Mouse (Mus musculus) limb, embryonic 15.5 days (tissue): ENCODE results near the gene Pebp1. TPM values are rescaled to one million over a fixed set of nuclear protein-coding genes. Genes with fewer than 3 reads are reported as not detected.

ENCODE experiments used
- ATAC-seq: fragments of 200-750 bp; cut with Nextera tagmentation; 2 replicates; pipeline ENCODE4 v1.8.0; 2017; ENCODE audit warnings: low read depth, moderate TSS enrichment; ENCODE audit not compliant: insufficient number of reproducible peaks, low FRiP score, low TSS enrichment
- H3K27ac ChIP-seq: fragments of 300-500 bp; sonication (generic); 2 replicates; pipeline ENCODE4 v1.5.1; 2015; ENCODE audit warnings: moderate library complexity, mild to moderate bottlenecking, inconsistent platforms
- H3K27me3 ChIP-seq: fragments of 300-500 bp; sonication (generic); 2 replicates; pipeline ENCODE4 v1.6.1; 2015; ENCODE audit warnings: inconsistent platforms
- H3K36me3 ChIP-seq: fragments of 300-500 bp; sonication (generic); 2 replicates; pipeline ENCODE4 v1.6.1; 2015; ENCODE audit warnings: inconsistent platforms
- H3K4me1 ChIP-seq: fragments of 300-500 bp; sonication (generic); 2 replicates; pipeline ENCODE4 v1.6.1; 2015; ENCODE audit warnings: inconsistent platforms
- H3K4me2 ChIP-seq: fragments of 300-500 bp; sonication (generic); 2 replicates; pipeline ENCODE4 v1.6.1; 2015; ENCODE audit warnings: mild to moderate bottlenecking, inconsistent platforms
- H3K4me3 ChIP-seq: fragments of 300-500 bp; sonication (generic); 2 replicates; pipeline ENCODE4 v1.5.1; 2015; ENCODE audit warnings: mild to moderate bottlenecking, inconsistent platforms
- H3K9ac ChIP-seq: fragments of 300-500 bp; sonication (generic); 2 replicates; pipeline ENCODE4 v1.6.1; 2015; ENCODE audit warnings: inconsistent platforms
- H3K9me3 ChIP-seq: fragments of 300-500 bp; sonication (generic); 2 replicates; pipeline ENCODE4 v1.6.1; 2016; ENCODE audit warnings: inconsistent platforms
- WGBS: fragments of 180-500 bp; shearing (Covaris S2); methylation state at CpG from one replicate; pipeline ENCODE4 v1.1.7; 2015; 5-methylcytosine and 5-hydroxymethylcytosine counted together
- polyA plus RNA-seq: library from polyadenylated mRNA; unstranded; fragments of >200 nt; fragmentation: Nextera tagmentation; extraction: Ambion mirVana; gene quantifications from 2 replicates; pipeline ENCODE4 v1.2.1, GENCODE M21; 2015

The Pebp1 gene
- polyA plus RNA-seq, 1 experiment from 2014 or later, result 645 TPM

- Histone ChIP-seq H3K27me3 (no peaks in the 10 kb centered on the region), H3K9ac (no peak overlapping the region), H3K36me3 (peaks cover 37% of the 10 kb centered on the region), H3K4me2 (no peak overlapping the region), H3K4me1 (peaks cover 23% of the 10 kb centered on the region), H3K27ac (no peak overlapping the region), H3K9me3 (no peaks in the 10 kb centered on the region), H3K4me3 (no peak overlapping the region)
- ATAC-seq, result no peak
- WGBS, result 59% methylated on average over 7 of the region's 7 CpGs
These were observed 2.7 kb downstream of the Pebp1 start for GRCm38 (mm10) chr5:117284682-117285081.

GRCm38 (mm10) chr5:117284029-117284428 is 3.4 kb downstream of the Pebp1 start:
- no peak overlapping the region for H3K27ac ChIP-seq
- no peaks in the 10 kb centered on the region for H3K27me3 ChIP-seq
- no peak overlapping the region for H3K9ac ChIP-seq
- 80% methylated on average over 9 of the region's 9 CpGs for WGBS
- no peak overlapping the region for H3K4me3 ChIP-seq
- peaks cover 23% of the 10 kb centered on the region for H3K4me1 ChIP-seq
- ATAC-seq, result no peak
- H3K4me2 ChIP-seq, result no peak overlapping the region
- no peaks in the 10 kb centered on the region for H3K9me3 ChIP-seq
- peaks cover 37% of the 10 kb centered on the region for H3K36me3 ChIP-seq

- Histone ChIP-seq H3K27me3 (no peaks in the 10 kb centered on the region), H3K4me1 (peaks cover 14% of the 10 kb centered on the region), H3K36me3 (peaks cover 37% of the 10 kb centered on the region), H3K27ac (no peak overlapping the region), H3K9me3 (no peaks in the 10 kb centered on the region), H3K4me3 (no peak overlapping the region), H3K4me2 (no peak overlapping the region), H3K9ac (no peak overlapping the region)
- no peak for ATAC-seq
- 91% methylated on average over 8 of the region's 8 CpGs for WGBS
These were observed 5.1 kb downstream of the Pebp1 start for GRCm38 (mm10) chr5:117282360-117282759.

DNA sequence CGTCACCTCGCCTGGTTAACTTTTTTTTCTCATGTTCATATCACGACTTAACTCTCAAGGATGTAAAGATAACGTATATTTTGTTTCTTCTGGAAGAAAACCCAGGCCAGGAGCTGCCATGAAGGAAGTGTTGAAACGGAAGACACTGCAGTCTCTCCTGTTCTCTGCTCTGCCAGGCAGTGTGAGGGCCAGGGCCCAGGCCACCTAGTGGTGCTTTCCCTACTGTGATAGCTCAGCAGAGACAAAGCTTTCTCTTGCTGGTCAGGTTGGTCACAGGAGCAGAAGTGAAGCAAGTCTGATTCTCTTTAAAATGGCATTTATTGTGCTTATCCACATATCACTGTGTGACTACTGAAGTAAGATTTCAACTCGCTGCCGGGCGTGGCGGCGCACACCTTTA is 5.9 kb downstream of the Pebp1 start:
- Histone ChIP-seq H3K9me3 (no peaks in the 10 kb centered on the region), H3K4me1 (peaks cover 13% of the 10 kb centered on the region), H3K27ac (no peak overlapping the region), H3K4me3 (no peak overlapping the region), H3K4me2 (no peak overlapping the region), H3K36me3 (peaks cover 37% of the 10 kb centered on the region), H3K27me3 (no peaks in the 10 kb centered on the region), H3K9ac (no peak overlapping the region)
- ATAC-seq, result no peak
- 90% methylated on average over 10 of the region's 10 CpGs for WGBS

GRCm38 (mm10) chr5:117279669-117280050 is 7.8 kb downstream of the Pebp1 start:
- WGBS, result 67% methylated on average over 4 of the region's 4 CpGs
- Histone ChIP-seq H3K4me3 (no peak overlapping the region), H3K27me3 (no peaks in the 10 kb centered on the region), H3K9ac (no peak overlapping the region), H3K36me3 (peaks cover 33% of the 10 kb centered on the region), H3K4me1 (peaks cover under 1% of the 10 kb centered on the region; the same call in 1 of the 2 replicates), H3K4me2 (no peak overlapping the region), H3K9me3 (no peaks in the 10 kb centered on the region), H3K27ac (no peak overlapping the region)
- ATAC-seq, result no peak

DNA sequence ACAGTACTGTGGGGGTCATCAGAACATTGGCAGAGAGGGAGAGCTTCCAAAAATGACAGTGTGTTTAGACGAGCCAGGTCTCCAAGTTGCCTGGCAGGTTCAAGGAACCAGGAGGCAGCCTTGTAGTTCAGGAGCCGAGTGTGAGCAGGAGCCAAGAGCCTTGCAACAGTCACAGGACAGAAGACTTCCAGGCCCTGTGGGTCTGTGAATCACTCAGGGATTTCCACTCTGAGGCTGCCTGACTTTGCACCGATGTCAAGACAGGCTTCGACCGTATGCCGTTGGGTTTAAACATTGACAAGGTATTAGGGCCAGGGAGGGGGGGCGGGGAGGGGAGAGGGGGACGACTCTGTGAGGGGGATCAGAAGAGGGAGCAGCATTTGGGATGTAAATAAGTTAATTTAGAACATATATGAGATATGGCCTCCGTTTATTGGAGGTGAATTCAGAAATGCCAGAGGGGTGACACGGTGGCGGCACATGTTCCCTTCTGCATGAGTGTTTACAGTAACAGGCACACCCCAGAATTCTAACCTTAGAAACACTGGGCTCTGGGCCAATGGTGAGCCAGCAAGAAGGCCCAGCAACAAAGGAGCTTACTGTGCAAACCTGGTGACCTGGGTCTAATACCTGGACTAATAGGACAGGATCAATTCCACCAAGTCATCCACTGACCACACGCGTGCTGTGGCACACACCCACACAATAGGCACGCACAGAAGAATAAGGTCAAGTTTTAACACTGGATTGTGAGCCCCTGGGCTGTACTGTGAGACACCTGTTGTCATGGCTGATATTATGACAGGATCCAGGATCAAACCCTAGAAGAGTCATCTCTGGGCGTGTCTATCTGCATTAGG is 8.4 kb downstream of the Pebp1 start:
- Histone ChIP-seq H3K4me1 (no peaks in the 10 kb centered on the region; the same call in 1 of the 2 replicates), H3K4me2 (no peak overlapping the region), H3K9ac (no peak overlapping the region), H3K4me3 (no peak overlapping the region), H3K36me3 (peaks cover 29% of the 10 kb centered on the region), H3K27me3 (no peaks in the 10 kb centered on the region), H3K27ac (no peak overlapping the region), H3K9me3 (no peaks in the 10 kb centered on the region)
- ATAC-seq, result no peak
- WGBS, result 84% methylated on average over 15 of the region's 15 CpGs

GRCm38 (mm10) chr5:117277784-117278183 is 9.6 kb downstream of the Pebp1 start:
- Histone ChIP-seq H3K4me1 (no peaks in the 10 kb centered on the region), H3K9ac (no peak overlapping the region), H3K9me3 (no peaks in the 10 kb centered on the region), H3K36me3 (peaks cover 21% of the 10 kb centered on the region), H3K27me3 (no peaks in the 10 kb centered on the region), H3K4me2 (no peak overlapping the region), H3K4me3 (no peak overlapping the region), H3K27ac (no peak overlapping the region)
- WGBS, result 97% methylated on average over 6 of the region's 6 CpGs
- ATAC-seq, result no peak

DNA sequence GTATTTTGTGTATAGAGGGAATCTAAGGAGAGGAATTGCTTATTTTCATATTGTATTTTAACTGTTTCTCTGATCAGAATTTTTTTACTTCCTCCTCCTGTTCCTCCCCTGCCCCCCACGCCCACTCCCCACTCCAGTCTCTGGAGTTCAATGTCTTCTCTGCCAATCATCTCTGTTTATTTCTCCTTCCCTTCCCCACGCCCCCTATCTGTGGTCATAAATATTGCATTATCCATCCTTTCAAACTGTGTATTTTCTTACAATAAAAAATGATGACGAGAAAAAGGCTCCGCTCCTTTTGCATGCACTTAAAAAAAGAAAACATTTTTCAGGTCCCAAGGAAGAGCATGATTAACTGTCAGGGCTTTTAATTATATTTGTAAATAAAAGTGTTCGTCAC is 12.6 kb downstream of the Pebp1 start:
- H3K4me3 ChIP-seq, result no peak overlapping the region
- no peaks in the 10 kb centered on the region for H3K4me1 ChIP-seq
- no peak overlapping the region for H3K4me2 ChIP-seq
- no peaks in the 10 kb centered on the region for H3K36me3 ChIP-seq
- 65% methylated on average over 5 of the region's 5 CpGs for WGBS
- H3K9ac ChIP-seq, result no peak overlapping the region
- no peak for ATAC-seq
- no peak overlapping the region for H3K27ac ChIP-seq
- no peaks in the 10 kb centered on the region for H3K27me3 ChIP-seq
- no peaks in the 10 kb centered on the region for H3K9me3 ChIP-seq

DNA sequence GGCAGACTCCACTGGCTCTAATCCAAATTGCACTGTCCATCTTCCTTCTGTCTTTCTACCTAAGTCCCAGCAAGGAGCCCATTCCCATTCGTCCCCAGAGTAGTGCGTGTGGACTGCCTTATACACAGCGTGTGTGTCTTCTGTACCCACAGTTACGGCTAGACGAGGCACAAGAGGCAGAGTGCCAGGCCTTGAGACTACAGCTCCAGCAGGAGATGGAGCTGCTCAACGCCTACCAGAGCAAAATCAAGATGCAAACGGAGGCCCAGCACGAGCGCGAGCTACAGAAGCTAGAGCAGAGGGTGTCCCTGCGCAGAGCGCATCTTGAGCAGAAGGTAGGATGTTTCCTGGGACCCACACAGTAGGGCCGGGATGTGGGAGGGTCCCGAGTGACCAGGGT is 15.5 kb downstream of the Pebp1 start:
- WGBS, result 90% methylated on average over 14 of the region's 14 CpGs
- H3K9ac ChIP-seq, result no peak overlapping the region
- H3K9me3 ChIP-seq, result no peaks in the 10 kb centered on the region
- H3K4me2 ChIP-seq, result no peak overlapping the region
- ATAC-seq, result no peak
- no peaks in the 10 kb centered on the region for H3K4me1 ChIP-seq
- H3K36me3 ChIP-seq, result no peaks in the 10 kb centered on the region
- no peak overlapping the region for H3K27ac ChIP-seq
- no peak overlapping the region for H3K4me3 ChIP-seq
- no peaks in the 10 kb centered on the region for H3K27me3 ChIP-seq

DNA sequence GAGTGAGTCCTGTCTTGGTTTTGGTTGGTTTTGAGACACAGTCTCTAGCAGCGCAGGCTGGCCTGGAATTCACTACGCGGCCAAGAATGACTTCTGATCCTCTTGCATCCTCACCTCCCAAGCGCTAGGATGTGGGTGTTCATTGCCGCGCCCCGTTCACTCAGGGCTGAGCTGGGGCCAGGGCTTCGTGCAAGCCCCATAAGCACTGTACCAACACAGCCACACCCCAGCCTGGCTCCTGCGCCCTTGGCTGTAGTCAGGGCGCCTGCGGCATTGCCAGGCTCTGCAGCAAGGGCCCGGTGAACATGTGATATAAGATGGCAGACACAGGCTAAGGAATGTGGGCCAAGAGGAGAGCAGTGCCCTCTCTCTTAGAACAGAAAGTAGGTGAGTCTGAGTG is 18.0 kb downstream of the Pebp1 start:
- Histone ChIP-seq H3K9ac (no peak overlapping the region), H3K27me3 (no peaks in the 10 kb centered on the region), H3K4me2 (no peak overlapping the region), H3K9me3 (no peaks in the 10 kb centered on the region), H3K27ac (no peak overlapping the region), H3K36me3 (peaks cover 5% of the 10 kb centered on the region; the same call in 1 of the 2 replicates), H3K4me3 (no peak overlapping the region), H3K4me1 (no peaks in the 10 kb centered on the region)
- ATAC-seq, result no peak
- WGBS, result 93% methylated on average over 12 of the region's 12 CpGs

DNA sequence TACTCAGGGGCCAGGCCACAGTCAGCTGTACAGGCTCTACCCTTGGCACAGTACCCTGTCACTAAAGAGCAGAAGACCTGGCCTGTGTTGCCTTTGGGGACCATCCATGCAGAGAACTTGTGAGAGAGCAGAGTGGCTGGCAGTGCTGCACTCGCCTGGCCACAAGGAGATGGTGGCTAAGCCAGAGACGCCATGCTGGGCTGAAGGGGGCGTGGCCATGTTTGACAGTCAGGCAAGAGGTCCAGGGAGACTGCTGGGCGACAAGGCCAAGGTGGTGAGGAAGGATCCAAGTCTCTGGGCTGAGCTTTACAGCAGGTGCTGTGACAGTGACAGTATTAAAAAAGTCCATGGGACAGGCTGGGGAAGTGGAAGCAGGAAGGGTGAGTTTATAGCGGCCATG is 18.7 kb downstream of the Pebp1 start:
- Histone ChIP-seq H3K4me2 (no peak overlapping the region), H3K27ac (no peak overlapping the region), H3K9me3 (no peaks in the 10 kb centered on the region), H3K4me1 (no peaks in the 10 kb centered on the region), H3K4me3 (no peak overlapping the region), H3K36me3 (peaks cover 10% of the 10 kb centered on the region), H3K27me3 (no peaks in the 10 kb centered on the region), H3K9ac (no peak overlapping the region)
- 45% methylated on average over 5 of the region's 5 CpGs for WGBS
- no peak for ATAC-seq

GRCm38 (mm10) chr5:117267913-117268312 is 19.5 kb downstream of the Pebp1 start:
- no peak overlapping the region for H3K9ac ChIP-seq
- no peaks in the 10 kb centered on the region for H3K27me3 ChIP-seq
- ATAC-seq, result no peak
- no peaks in the 10 kb centered on the region for H3K9me3 ChIP-seq
- no peak overlapping the region for H3K27ac ChIP-seq
- no peaks in the 10 kb centered on the region for H3K4me1 ChIP-seq
- WGBS, result 70% methylated on average over 14 of the region's 14 CpGs
- no peak overlapping the region for H3K4me3 ChIP-seq
- no peak overlapping the region for H3K4me2 ChIP-seq
- H3K36me3 ChIP-seq, result peaks cover 19% of the 10 kb centered on the region
